Mouse (Mus musculus) neural tube, embryonic 11.5 days (tissue): ENCODE measurements around the gene Emilin3. TPM values are rescaled to one million over a fixed set of nuclear protein-coding genes. Genes with fewer than 3 reads are reported as not detected.

Source experiments
- ATAC-seq: fragments of 200-750 bp; cut with Nextera tagmentation; 2 replicates; pipeline ENCODE4 v1.8.0; 2017; ENCODE audit warnings: moderate number of reproducible peaks, mild to moderate bottlenecking, moderate TSS enrichment, moderate library complexity; ENCODE audit not compliant: insufficient read depth, low FRiP score, low TSS enrichment
- DNase-seq: peaks from one replicate; pipeline ENCODE4 v3.0.0-alpha.2; 2015; ENCODE audit warnings: low spot score
- H3K27ac ChIP-seq: fragments of 300-500 bp; sonication (generic); 2 replicates; pipeline ENCODE4 v1.5.1; 2014; ENCODE audit warnings: low read depth, mild to moderate bottlenecking, low read length
- H3K27me3 ChIP-seq: fragments of 300-500 bp; sonication (generic); 2 replicates; pipeline ENCODE4 v1.6.1; 2014; ENCODE audit warnings: mild to moderate bottlenecking, low read length, mixed read lengths; ENCODE audit not compliant: control insufficient read depth, insufficient read depth
- H3K36me3 ChIP-seq: fragments of 300-500 bp; sonication (generic); 2 replicates; pipeline ENCODE4 v1.6.1; 2014; ENCODE audit warnings: mild to moderate bottlenecking, low read length, moderate library complexity, mixed read lengths; ENCODE audit not compliant: control insufficient read depth, insufficient read depth
- H3K4me1 ChIP-seq: fragments of 300-500 bp; sonication (generic); 2 replicates; pipeline ENCODE4 v1.6.1; 2014; ENCODE audit warnings: low read length, mixed read lengths; ENCODE audit not compliant: control insufficient read depth, insufficient read depth
- H3K4me2 ChIP-seq: fragments of 300-500 bp; sonication (generic); 2 replicates; pipeline ENCODE4 v1.6.1; 2014; ENCODE audit warnings: low read depth, mild to moderate bottlenecking, moderate library complexity
- H3K4me3 ChIP-seq: fragments of 300-500 bp; sonication (generic); 2 replicates; pipeline ENCODE4 v1.5.1; 2014; ENCODE audit warnings: low read depth, low read length
- H3K9ac ChIP-seq: fragments of 300-500 bp; sonication (generic); 2 replicates; pipeline ENCODE4 v1.6.1; 2014; ENCODE audit warnings: mild to moderate bottlenecking, low read length
- H3K9me3 ChIP-seq: fragments of 300-500 bp; sonication (generic); 2 replicates; pipeline ENCODE4 v1.6.1; 2016; ENCODE audit warnings: low read length; ENCODE audit not compliant: control insufficient read depth
- WGBS: fragments of 180-500 bp; shearing (Covaris S2); extraction: QIAGEN DNeasy Blood & Tissue Kit; methylation state at CpG from one replicate; pipeline ENCODE4 v1.1.7; 2014; 5-methylcytosine and 5-hydroxymethylcytosine counted together
- polyA plus RNA-seq: library from polyadenylated mRNA; unstranded; fragments of >200 nt; fragmentation: Nextera tagmentation; extraction: Ambion mirVana; gene quantifications from 2 replicates; pipeline ENCODE4 v1.2.1, GENCODE M21; 2014

Emilin3 gene
- polyA plus RNA-seq, 1 experiment from 2014 or later, result 0.68 TPM

DNA sequence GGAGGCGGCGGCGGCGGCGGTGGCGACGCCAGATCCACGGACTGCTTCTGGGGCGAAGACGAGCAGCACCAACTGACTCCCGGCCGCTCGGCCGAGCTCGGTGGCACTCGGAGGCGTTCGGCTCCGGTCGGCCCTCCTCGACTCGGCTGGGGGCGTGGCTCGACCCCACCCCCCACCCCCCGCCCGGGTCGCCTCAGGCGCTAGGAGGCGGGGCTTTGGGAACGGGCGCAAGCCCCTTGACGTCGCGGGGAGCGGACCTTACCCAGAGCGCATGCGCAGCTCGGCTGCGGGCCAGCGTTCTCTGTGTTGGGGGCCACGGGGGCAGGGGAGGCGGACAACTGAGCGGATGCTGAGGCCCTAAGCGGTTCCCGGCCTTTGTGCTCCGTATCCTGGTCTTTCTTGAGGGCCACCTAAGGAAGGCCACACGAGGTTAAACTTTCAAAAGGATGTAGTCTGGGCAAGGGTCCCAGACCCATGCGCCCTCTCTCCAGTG is 39.2 kb downstream of the Emilin3 start, which contains the start of gene Zhx3:
TSS of gene Zhx3 (minus strand) at position 109 of the 493 bp plus-strand sequence.
- Histone ChIP-seq H3K27me3 (no peaks in the 10 kb centered on the region), H3K9me3 (no peaks in the 10 kb centered on the region), H3K4me3 (peak within 1 kb of the TSS; percentile 54), H3K9ac (peak within 1 kb of the TSS; percentile 68), H3K27ac (peak within 1 kb of the TSS; percentile 83), H3K4me1 (peaks cover 3% of the 10 kb centered on the region; the same call in 1 of the 2 replicates), H3K36me3 (no peaks in the 10 kb centered on the region), H3K4me2 (peak within 1 kb of the TSS; percentile 80)
- DNase-seq, result peak; percentile 99
- ATAC-seq, result peak; percentile 98
- WGBS, result 1% methylated on average over 46 of the region's 48 CpGs

DNA sequence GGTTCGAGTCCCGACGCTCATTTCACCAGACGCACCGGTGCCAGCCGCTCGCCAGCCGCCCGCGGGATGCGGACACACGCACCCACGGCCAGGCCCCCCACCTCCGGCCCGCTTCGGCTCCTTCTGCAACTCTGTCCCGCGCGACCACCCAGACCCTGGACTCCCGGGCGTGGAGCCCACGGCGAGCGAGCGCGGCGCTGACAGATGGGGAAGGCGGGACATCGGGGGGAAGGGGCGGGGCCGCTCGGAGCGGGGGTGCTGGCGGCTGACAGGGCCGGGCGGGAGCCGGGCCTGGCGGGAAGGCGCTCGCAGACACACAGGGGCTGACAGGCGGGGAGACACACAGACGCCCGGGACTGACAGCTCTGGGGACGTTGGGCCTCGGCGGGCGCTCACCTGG is 39.7 kb downstream of the Emilin3 start:
- no peaks in the 10 kb centered on the region for H3K36me3 ChIP-seq
- H3K9me3 ChIP-seq, result no peaks in the 10 kb centered on the region
- H3K4me3 ChIP-seq, result peak overlapping the region; percentile 54
- peak overlapping the region; percentile 80 for H3K4me2 ChIP-seq
- H3K27me3 ChIP-seq, result no peaks in the 10 kb centered on the region
- DNase-seq (peak; percentile 81), ATAC-seq (peak; percentile 91)
- peak overlapping the region; percentile 68 for H3K9ac ChIP-seq
- H3K27ac ChIP-seq, result peak overlapping the region; percentile 83
- H3K4me1 ChIP-seq, result peaks cover 3% of the 10 kb centered on the region; the same call in 1 of the 2 replicates
- WGBS, result under 1% methylated on average over 27 of the region's 47 CpGs

DNA sequence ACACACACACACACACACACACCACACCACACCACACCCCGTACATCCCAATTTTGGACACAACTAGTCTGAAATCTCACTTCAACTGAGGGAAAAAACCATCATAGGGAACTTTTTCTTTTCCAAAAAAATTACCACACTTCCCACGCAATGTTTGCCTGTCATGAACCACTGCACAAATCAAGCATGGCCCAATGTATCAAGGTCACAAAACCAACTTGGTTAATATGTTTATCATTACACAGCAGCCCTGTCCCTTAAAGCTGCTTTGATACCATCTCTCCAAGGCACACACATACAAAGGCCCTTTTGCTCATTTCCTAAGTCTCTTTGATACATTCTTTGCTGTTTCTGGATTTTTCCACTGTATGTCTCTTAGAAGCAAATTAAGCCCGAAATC is 40.8 kb downstream of the Emilin3 start:
- no peak overlapping the region for H3K9ac ChIP-seq
- no peak for ATAC-seq
- 87% methylated on average over 3 of the region's 3 CpGs for whole genome bisulfite sequencing

DNA sequence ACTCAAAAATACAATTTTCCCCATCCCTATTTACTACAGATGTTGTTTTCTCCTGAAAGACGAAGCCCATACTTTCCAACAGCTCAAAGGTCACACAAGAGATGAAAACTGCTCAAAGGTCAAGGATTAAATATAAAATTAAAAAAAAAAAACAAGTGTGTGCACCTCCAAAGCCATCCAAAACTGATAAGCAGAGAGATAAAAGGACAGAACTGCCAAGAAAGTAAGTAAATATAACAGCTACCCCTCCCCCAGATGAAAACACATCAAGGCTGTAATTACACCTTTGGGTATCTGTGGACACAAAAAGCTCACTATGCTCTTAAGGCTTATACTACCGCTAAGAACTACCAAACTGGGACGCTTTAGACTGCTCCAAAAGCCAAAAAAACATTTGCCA is 42.7 kb downstream of the Emilin3 start:
- 76% methylated on average over 3 of the region's 3 CpGs for WGBS

More for the DNA sequence above, 40.8 kb downstream of the Emilin3 start:
- Histone ChIP-seq H3K27me3 (no peaks in the 10 kb centered on the region), H3K4me1 (peaks cover 3% of the 10 kb centered on the region; the same call in 1 of the 2 replicates), H3K36me3 (no peaks in the 10 kb centered on the region), H3K27ac (no peak overlapping the region), H3K4me2 (no peak overlapping the region), H3K4me3 (no peak overlapping the region), H3K9me3 (no peaks in the 10 kb centered on the region)
- DNase-seq, result no peak

GRCm38 (mm10) chr2:160865266-160865665 is 46.9 kb downstream of the Emilin3 start:
- Histone ChIP-seq H3K9me3 (no peaks in the 10 kb centered on the region), H3K4me3 (no peak overlapping the region), H3K27me3 (no peaks in the 10 kb centered on the region), H3K4me1 (no peaks in the 10 kb centered on the region), H3K4me2 (no peak overlapping the region), H3K9ac (no peak overlapping the region), H3K27ac (no peak overlapping the region), H3K36me3 (no peaks in the 10 kb centered on the region)
- DNase-seq (no peak), ATAC-seq (no peak)
- WGBS, result 75% methylated on average over 2 of the region's 2 CpGs

More for the DNA sequence above, 42.7 kb downstream of the Emilin3 start:
- Histone ChIP-seq H3K9ac (no peak overlapping the region), H3K36me3 (no peaks in the 10 kb centered on the region), H3K4me1 (peaks cover 3% of the 10 kb centered on the region; the same call in 1 of the 2 replicates), H3K4me3 (no peak overlapping the region), H3K27ac (no peak overlapping the region), H3K27me3 (no peaks in the 10 kb centered on the region), H3K4me2 (no peak overlapping the region), H3K9me3 (no peaks in the 10 kb centered on the region)
- ATAC-seq, result no peak
- DNase-seq, result no peak

DNA sequence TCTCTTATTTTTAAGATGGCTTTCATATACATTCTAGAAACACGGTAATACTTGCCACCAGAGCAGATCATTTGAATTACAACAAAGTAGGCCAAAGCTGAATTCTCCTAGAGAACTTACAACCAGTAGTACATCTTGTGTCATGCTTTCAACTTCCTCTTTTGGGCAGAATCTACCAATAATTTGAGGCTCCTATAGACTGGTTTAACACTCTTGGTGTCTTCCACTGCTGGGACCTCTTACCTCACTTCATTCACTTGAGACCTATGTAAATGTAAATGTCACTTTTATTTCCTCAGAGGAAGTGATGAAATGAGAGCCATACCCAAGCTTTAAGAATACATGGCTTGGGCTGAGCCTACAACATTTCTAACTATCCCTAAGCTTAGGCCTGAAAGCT is 48.0 kb downstream of the Emilin3 start:
- no peak for DNase-seq
- Histone ChIP-seq H3K4me2 (no peak overlapping the region), H3K9ac (no peak overlapping the region), H3K27ac (no peak overlapping the region), H3K4me3 (no peak overlapping the region), H3K27me3 (no peaks in the 10 kb centered on the region), H3K9me3 (no peaks in the 10 kb centered on the region), H3K4me1 (no peaks in the 10 kb centered on the region), H3K36me3 (no peaks in the 10 kb centered on the region)
- ATAC-seq, result no peak
- WGBS, result 89% methylated on average over 1 of the region's 1 CpGs

- DNase-seq (no peak), ATAC-seq (no peak)
- no peak overlapping the region for H3K9ac ChIP-seq
- H3K27me3 ChIP-seq, result no peaks in the 10 kb centered on the region
- no peak overlapping the region for H3K4me2 ChIP-seq
- H3K36me3 ChIP-seq, result no peaks in the 10 kb centered on the region
- no peak overlapping the region for H3K27ac ChIP-seq
- H3K4me1 ChIP-seq, result no peaks in the 10 kb centered on the region
- WGBS, result 90% methylated on average over 1 of the region's 1 CpGs
- no peak overlapping the region for H3K4me3 ChIP-seq
- H3K9me3 ChIP-seq, result no peaks in the 10 kb centered on the region
Observed at GRCm38 (mm10) chr2:160860363-160860762, 51.8 kb downstream of the Emilin3 start.

Other genes with a start within 250 kb of the Emilin3 start
- 74.8 and 80.6 TPM in 2 replicates for gene Plcg1, start 181.0 kb downstream of the Emilin3 start, polyA plus RNA-seq
- gene Zhx3, start 39.3 kb downstream of the Emilin3 start, polyA plus RNA-seq, result 10.3 and 10.7 TPM in 2 replicates
- 0.24 and 0.29 TPM in 2 replicates for gene Lpin3, start 31.7 kb downstream of the Emilin3 start, polyA plus RNA-seq
- 32.4 and 35.4 TPM in 2 replicates for gene Chd6, start 196.7 kb upstream of the Emilin3 start, polyA plus RNA-seq